Mouse (Mus musculus) heart, embryonic 14.5 days (tissue): Measurements from ENCODE around the gene Fbf1. TPM values are rescaled to one million over a fixed set of nuclear protein-coding genes. Genes with fewer than 3 reads are reported as not detected.

Source experiments
- ATAC-seq: fragments of 200-750 bp; cut with Nextera tagmentation; 2 replicates; pipeline ENCODE4 v1.8.0; 2017; ENCODE audit warnings: low read depth, moderate TSS enrichment; ENCODE audit not compliant: insufficient number of reproducible peaks, insufficient read depth, low FRiP score
- H3K27ac ChIP-seq, 2 experiments: fragments of 200-500 bp in 1 of 2; fragments of 300-500 bp in 1 of 2; sonication (generic) in 1 of 2; replicated peaks in 1 of 2; 2 replicates each; pipeline ENCODE4 v1.5.1; 2012 to 2014; ENCODE audit warnings: low read depth in 2 of 2, low read length in 2 of 2, control low read depth in 1 of 2, mild to moderate bottlenecking in 1 of 2, mixed read lengths in 1 of 2; ENCODE audit not compliant: control insufficient read depth in 1 of 2, insufficient read depth in 1 of 2
- H3K27me3 ChIP-seq: fragments of 300-500 bp; sonication (generic); 2 replicates; pipeline ENCODE4 v1.6.1; 2014; ENCODE audit warnings: mild to moderate bottlenecking, low read length, control low read depth; ENCODE audit not compliant: control insufficient read depth, insufficient read depth
- H3K36me3 ChIP-seq: fragments of 300-500 bp; sonication (generic); 2 replicates; pipeline ENCODE4 v1.6.1; 2014; ENCODE audit warnings: mild to moderate bottlenecking, control low read depth, low read length, mixed read lengths; ENCODE audit not compliant: control insufficient read depth, insufficient read depth
- H3K4me1 ChIP-seq, 2 experiments: fragments of 200-500 bp in 1 of 2; fragments of 300-500 bp in 1 of 2; sonication (generic) in 1 of 2; 2 replicates each; pipeline ENCODE4 v1.6.1; 2012 to 2014; ENCODE audit warnings: low read length in 2 of 2, control low read depth in 1 of 2, mixed read lengths in 1 of 2; ENCODE audit not compliant: control insufficient read depth in 2 of 2, insufficient read depth in 2 of 2
- H3K4me2 ChIP-seq: fragments of 300-500 bp; sonication (generic); 2 replicates; pipeline ENCODE4 v1.6.1; 2014; ENCODE audit warnings: mild to moderate bottlenecking, low read length
- H3K4me3 ChIP-seq, 2 experiments: fragments of 200-500 bp in 1 of 2; fragments of 300-500 bp in 1 of 2; sonication (generic) in 1 of 2; 2 replicates each; pipeline ENCODE4 v1.5.1; 2012 to 2014; ENCODE audit warnings: low read length in 2 of 2, mild to moderate bottlenecking in 2 of 2, control low read depth in 1 of 2, low read depth in 1 of 2, moderate library complexity in 1 of 2; ENCODE audit not compliant: control insufficient read depth in 1 of 2, insufficient read depth in 1 of 2
- H3K9ac ChIP-seq: fragments of 300-500 bp; sonication (generic); 2 replicates; pipeline ENCODE4 v1.6.1; 2014; ENCODE audit warnings: mild to moderate bottlenecking, low read length
- H3K9me3 ChIP-seq: fragments of 300-500 bp; sonication (generic); 2 replicates; pipeline ENCODE4 v1.6.1; 2016; ENCODE audit warnings: low read length, control low read depth; ENCODE audit not compliant: control insufficient read depth
- WGBS: fragments of 180-500 bp; shearing (Covaris S2); extraction: QIAGEN DNeasy Blood & Tissue Kit; methylation state at CpG from one replicate; pipeline ENCODE4 v1.1.7; 2014; 5-methylcytosine and 5-hydroxymethylcytosine counted together
- polyA plus RNA-seq: library from polyadenylated mRNA; unstranded; fragments of >200 nt; fragmentation: Nextera tagmentation; extraction: Ambion mirVana; gene quantifications from 2 replicates; pipeline ENCODE4 v1.2.1, GENCODE M21; 2014

Gene Fbf1
- polyA plus RNA-seq, 1 experiment from 2014 or later: 14.9 TPM

- Histone ChIP-seq H3K9ac (no peak overlapping the region), H3K4me2 (no peak overlapping the region), H3K4me3 (no peak overlapping the region), H3K9me3 (no peaks in the 10 kb centered on the region), H3K36me3 (peaks cover 86% of the 10 kb centered on the region), H3K4me1 (peaks cover 3 to 7% of the 10 kb centered on the region in 2 experiments; a peak in 2 of 4 replicates), H3K27me3 (no peaks in the 10 kb centered on the region), H3K27ac (peak overlapping the region; percentile 28 to 32; a peak in 1 of 4 replicates)
- 68% methylated on average over 3 of the region's 3 CpGs for WGBS
- no peak for ATAC-seq
Observed at GRCm38 (mm10) chr11:116185836-116186235, 17.9 kb upstream of the Fbf1 start.

GRCm38 (mm10) chr11:116178411-116179121 lies 10.6 kb upstream of the Fbf1 start:
- ATAC-seq: no peak
- no peak overlapping the region for H3K4me3 ChIP-seq
- H3K27ac ChIP-seq: no peak overlapping the region
- 89% methylated on average over 20 of the region's 20 CpGs for WGBS
- no peak overlapping the region for H3K9ac ChIP-seq
- H3K9me3 ChIP-seq: no peaks in the 10 kb centered on the region
- H3K27me3 ChIP-seq: no peaks in the 10 kb centered on the region
- peaks cover 92% of the 10 kb centered on the region for H3K36me3 ChIP-seq
- H3K4me2 ChIP-seq: no peak overlapping the region
- no peaks in the 10 kb centered on the region for H3K4me1 ChIP-seq

GRCm38 (mm10) chr11:116176010-116176409 lies 8.0 kb upstream of the Fbf1 start:
- Histone ChIP-seq H3K27ac (no peak overlapping the region), H3K4me3 (no peak overlapping the region), H3K27me3 (no peaks in the 10 kb centered on the region), H3K9ac (no peak overlapping the region), H3K4me2 (no peak overlapping the region), H3K9me3 (no peaks in the 10 kb centered on the region), H3K4me1 (no peaks in the 10 kb centered on the region), H3K36me3 (peaks cover 96% of the 10 kb centered on the region)
- no peak for ATAC-seq
- 86% methylated on average over 7 of the region's 7 CpGs for WGBS

- ATAC-seq: no peak
- Histone ChIP-seq H3K4me3 (no peak overlapping the region), H3K4me2 (no peak overlapping the region), H3K4me1 (no peaks in the 10 kb centered on the region), H3K36me3 (peaks cover 90% of the 10 kb centered on the region), H3K27ac (no peak overlapping the region), H3K9ac (no peak overlapping the region), H3K27me3 (no peaks in the 10 kb centered on the region), H3K9me3 (no peaks in the 10 kb centered on the region)
- 87% methylated on average over 22 of the region's 22 CpGs for WGBS
Observed at GRCm38 (mm10) chr11:116174775-116175448, 6.9 kb upstream of the Fbf1 start.

- H3K36me3 ChIP-seq: peaks cover 63% of the 10 kb centered on the region
- ATAC-seq: no peak
- no peaks in the 10 kb centered on the region for H3K9me3 ChIP-seq
- H3K9ac ChIP-seq: no peak overlapping the region
- H3K4me1 ChIP-seq: peaks cover under 1 to 2% of the 10 kb centered on the region in 2 experiments; a peak in 3 of 4 replicates
- WGBS: 91% methylated on average over 2 of the region's 2 CpGs
- no peak overlapping the region for H3K27ac ChIP-seq
- H3K4me2 ChIP-seq: no peak overlapping the region
- no peak overlapping the region for H3K4me3 ChIP-seq
- H3K27me3 ChIP-seq: no peaks in the 10 kb centered on the region
Observed at GRCm38 (mm10) chr11:116171959-116172358, 4.0 kb upstream of the Fbf1 start.

GRCm38 (mm10) chr11:116170003-116170800 lies 2.2 kb upstream of the Fbf1 start:
- WGBS: 80% methylated on average over 5 of the region's 5 CpGs
- no peaks in the 10 kb centered on the region for H3K9me3 ChIP-seq
- ATAC-seq: no peak
- no peak overlapping the region for H3K4me2 ChIP-seq
- H3K4me1 ChIP-seq: peaks cover 8% of the 10 kb centered on the region in 2 experiments
- H3K9ac ChIP-seq: no peak overlapping the region
- no peak overlapping the region for H3K4me3 ChIP-seq
- H3K36me3 ChIP-seq: peaks cover 46% of the 10 kb centered on the region
- no peak overlapping the region for H3K27ac ChIP-seq
- H3K27me3 ChIP-seq: no peaks in the 10 kb centered on the region

- Histone ChIP-seq H3K27ac (no peak overlapping the region), H3K4me2 (no peak overlapping the region), H3K36me3 (peaks cover 41% of the 10 kb centered on the region), H3K27me3 (no peaks in the 10 kb centered on the region), H3K4me3 (no peak overlapping the region), H3K4me1 (peaks cover 8% of the 10 kb centered on the region in 2 experiments), H3K9me3 (no peaks in the 10 kb centered on the region), H3K9ac (no peak overlapping the region)
- WGBS: 79% methylated on average over 3 of the region's 3 CpGs
- no peak for ATAC-seq
Observed at GRCm38 (mm10) chr11:116169214-116169613, 1.2 kb upstream of the Fbf1 start.
